Mouse (Mus musculus): Measurements from ENCODE around the gene Psg19. TPM values are rescaled to one million over a fixed set of nuclear protein-coding genes. Genes with fewer than 3 reads are reported as not detected.
"Not testable (repeated sequence)": the region's sequence is repeated elsewhere in the genome, so short reads cannot be mapped to it uniquely, and the experiment has no call there.

Gene Psg19
- polyA plus RNA-seq, 1 experiment from 2014 or later = not detected

DNA sequence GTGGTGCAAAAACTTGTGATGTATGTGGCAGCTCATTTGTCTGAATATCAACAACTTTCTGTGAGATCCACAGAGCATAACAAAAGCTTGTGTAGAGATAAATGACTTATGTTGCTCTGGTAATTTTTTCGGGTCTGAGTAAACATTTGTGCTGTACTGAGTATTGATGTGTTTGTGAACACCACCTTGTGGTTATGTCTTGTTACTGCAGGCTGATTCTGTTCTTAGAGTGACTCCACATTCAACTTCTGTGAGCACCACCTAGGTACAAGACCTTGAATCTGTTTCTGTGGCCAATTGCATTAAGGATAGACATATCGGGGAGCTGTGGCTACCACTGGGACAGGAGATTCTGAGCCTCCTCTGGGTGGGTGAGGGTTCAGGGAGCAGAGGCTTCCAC lies 17.0 kb downstream of the Psg19 start:
- not testable (repeated sequence) for H3K4me1 ChIP-seq (ENCODE audit: insufficient read depth); H3K9ac ChIP-seq; H3K4me2 ChIP-seq; H3K27me3 ChIP-seq (ENCODE audit: insufficient read depth, low read length); ATAC-seq (ENCODE audit: insufficient read depth); H3K9me3 ChIP-seq (ENCODE audit: low read depth, low read length); H3K36me3 ChIP-seq (ENCODE audit: insufficient read depth); H3K27ac ChIP-seq (ENCODE audit: low read depth); H3K4me3 ChIP-seq (ENCODE audit: low read depth, low read length)
- peak; percentile 50 for DNase-seq
- 35% methylated on average over 2 of the region's 2 CpGs for WGBS
- peak; percentile 56 for TF ChIP-seq CTCF (IDR thresholded peaks at IDR 0.05; ENCODE audit: low read depth)

DNA sequence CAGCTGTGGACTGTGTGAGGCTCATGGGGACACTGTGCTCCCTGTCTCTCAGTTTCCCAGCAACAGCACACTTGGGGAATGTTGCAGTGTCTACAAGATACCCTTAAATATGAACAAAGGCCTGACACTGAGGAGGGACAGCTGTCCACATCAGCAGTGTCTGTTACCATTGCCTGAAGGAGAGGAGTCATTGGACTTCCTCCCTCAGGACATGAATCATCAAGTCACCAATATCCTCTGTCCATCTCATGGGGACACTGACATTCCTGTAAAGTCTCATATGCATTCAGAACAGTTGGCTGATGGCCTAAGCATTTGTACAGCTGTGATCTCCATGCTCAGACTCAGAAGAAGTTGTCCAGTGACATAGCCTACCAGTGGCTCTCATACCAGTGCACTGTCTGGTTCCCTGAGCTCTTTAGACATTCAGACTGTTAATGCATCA lies 19.0 kb downstream of the Psg19 start:
- no peak for DNase-seq
- ATAC-seq (ENCODE audit: insufficient read depth) = peak; percentile 60; the same call in 1 of the 2 replicates
- no peak overlapping the region for H3K4me3 ChIP-seq (ENCODE audit: low read depth, low read length)
- H3K27ac ChIP-seq (ENCODE audit: low read depth) = no peak overlapping the region
- H3K9me3 ChIP-seq (ENCODE audit: low read depth, low read length) = no peaks in the 10 kb centered on the region
- H3K36me3 ChIP-seq (ENCODE audit: insufficient read depth) = no peaks in the 10 kb centered on the region
- H3K27me3 ChIP-seq (ENCODE audit: insufficient read depth, low read length) = no peaks in the 10 kb centered on the region
- no peak overlapping the region for H3K9ac ChIP-seq
- no peak for TF ChIP-seq CTCF (IDR thresholded peaks at IDR 0.05; ENCODE audit: low read depth)
- H3K4me1 ChIP-seq (ENCODE audit: insufficient read depth) = no peaks in the 10 kb centered on the region
- H3K4me2 ChIP-seq = no peak overlapping the region

DNA sequence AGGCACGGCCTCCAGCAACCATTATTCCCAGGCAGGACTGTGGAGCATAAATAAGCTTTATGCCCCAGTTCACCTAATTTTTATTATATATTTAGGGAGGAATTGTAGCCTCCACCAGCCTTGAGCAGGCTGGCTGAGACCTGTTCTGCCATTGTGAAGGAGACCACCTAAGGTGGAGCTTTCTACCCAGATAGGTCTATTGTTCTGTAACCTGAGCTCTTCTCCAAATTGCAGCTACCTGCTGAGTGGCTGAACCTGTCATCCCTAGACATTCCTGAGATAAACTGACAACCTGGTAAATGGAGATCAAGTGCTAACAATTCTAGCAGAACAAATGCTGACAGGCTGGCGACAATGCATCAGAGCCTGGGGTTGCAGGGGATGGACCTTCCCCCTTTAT lies 35.4 kb downstream of the Psg19 start:
- not testable (repeated sequence) for ATAC-seq (ENCODE audit: insufficient read depth)
- 20% methylated on average over 1 of the region's 2 CpGs for WGBS

DNA sequence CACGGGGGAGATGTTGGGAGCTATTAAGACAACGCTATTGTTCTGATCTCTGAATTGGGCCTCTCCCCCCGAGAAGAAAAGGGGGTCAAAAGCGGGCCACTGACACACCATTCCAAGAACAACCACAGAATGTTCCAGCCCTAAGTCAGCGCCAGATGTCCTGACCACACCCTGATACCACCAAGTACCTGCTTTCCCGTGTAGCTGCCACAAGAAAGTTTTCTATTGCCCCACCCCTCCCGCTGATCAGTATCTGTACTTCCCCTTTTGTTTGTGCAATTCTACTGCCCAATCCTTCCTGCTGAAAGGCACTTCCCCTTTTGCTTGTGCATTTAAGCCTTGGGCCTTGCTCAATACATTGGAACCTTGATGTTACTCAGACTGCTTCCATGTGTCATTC lies 38.2 kb downstream of the Psg19 start:
- H3K9ac ChIP-seq; H3K9me3 ChIP-seq (ENCODE audit: low read depth, low read length); H3K4me1 ChIP-seq (ENCODE audit: insufficient read depth); DNase-seq; H3K36me3 ChIP-seq (ENCODE audit: insufficient read depth); ATAC-seq (ENCODE audit: insufficient read depth); H3K27ac ChIP-seq (ENCODE audit: low read depth); H3K4me2 ChIP-seq; H3K4me3 ChIP-seq (ENCODE audit: low read depth, low read length); H3K27me3 ChIP-seq (ENCODE audit: insufficient read depth, low read length): not testable (repeated sequence)
- WGBS = 85% methylated on average over 7 of the region's 7 CpGs

More for the DNA sequence above, 35.4 kb downstream of the Psg19 start:
- H3K4me1 ChIP-seq (ENCODE audit: insufficient read depth); H3K36me3 ChIP-seq (ENCODE audit: insufficient read depth); H3K9ac ChIP-seq; DNase-seq; H3K27me3 ChIP-seq (ENCODE audit: insufficient read depth, low read length); H3K4me2 ChIP-seq; H3K4me3 ChIP-seq (ENCODE audit: low read depth, low read length); H3K27ac ChIP-seq (ENCODE audit: low read depth); H3K9me3 ChIP-seq (ENCODE audit: low read depth, low read length): not testable (repeated sequence)

DNA sequence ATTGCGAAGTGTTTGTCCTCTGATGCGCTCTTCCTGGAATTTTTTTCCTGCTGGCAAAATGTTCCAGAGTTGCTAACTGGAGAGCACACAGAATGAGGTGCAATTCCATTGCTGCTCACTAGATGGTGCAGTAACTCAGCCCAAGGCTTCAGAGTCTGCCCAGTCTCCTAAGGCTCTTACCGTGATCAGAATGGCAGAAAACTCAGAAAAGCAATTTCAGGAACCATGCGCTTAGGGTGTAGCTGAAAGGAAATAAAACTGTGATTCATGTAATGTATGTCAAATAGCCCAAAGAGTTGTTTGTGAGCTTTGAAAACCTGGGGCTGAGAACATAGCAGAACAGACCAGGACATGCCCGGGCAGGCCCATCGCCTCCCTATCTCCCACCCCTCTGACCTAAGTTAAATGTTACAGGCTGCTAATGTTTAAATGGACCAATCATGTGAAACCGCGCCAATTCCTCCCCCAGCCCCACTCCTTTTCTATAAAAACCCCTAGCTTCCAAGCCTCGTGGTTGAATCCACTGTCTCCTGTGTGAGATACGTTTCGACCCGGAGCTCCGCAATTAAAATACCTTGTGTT lies 48.3 kb downstream of the Psg19 start:
- 44% methylated on average over 11 of the region's 13 CpGs for WGBS
- not testable (repeated sequence) for H3K27ac ChIP-seq (ENCODE audit: low read depth); H3K9ac ChIP-seq; H3K4me2 ChIP-seq; H3K4me1 ChIP-seq (ENCODE audit: insufficient read depth); H3K9me3 ChIP-seq (ENCODE audit: low read depth, low read length); H3K36me3 ChIP-seq (ENCODE audit: insufficient read depth); H3K4me3 ChIP-seq (ENCODE audit: low read depth, low read length)
- peak; percentile 93 for DNase-seq
- ATAC-seq (ENCODE audit: insufficient read depth) = peak; percentile 78
- peak; percentile 89 for TF ChIP-seq CTCF (IDR thresholded peaks at IDR 0.05; ENCODE audit: low read depth)
- H3K27me3 ChIP-seq (ENCODE audit: insufficient read depth, low read length) = peaks cover 16% of the 10 kb centered on the region

DNA sequence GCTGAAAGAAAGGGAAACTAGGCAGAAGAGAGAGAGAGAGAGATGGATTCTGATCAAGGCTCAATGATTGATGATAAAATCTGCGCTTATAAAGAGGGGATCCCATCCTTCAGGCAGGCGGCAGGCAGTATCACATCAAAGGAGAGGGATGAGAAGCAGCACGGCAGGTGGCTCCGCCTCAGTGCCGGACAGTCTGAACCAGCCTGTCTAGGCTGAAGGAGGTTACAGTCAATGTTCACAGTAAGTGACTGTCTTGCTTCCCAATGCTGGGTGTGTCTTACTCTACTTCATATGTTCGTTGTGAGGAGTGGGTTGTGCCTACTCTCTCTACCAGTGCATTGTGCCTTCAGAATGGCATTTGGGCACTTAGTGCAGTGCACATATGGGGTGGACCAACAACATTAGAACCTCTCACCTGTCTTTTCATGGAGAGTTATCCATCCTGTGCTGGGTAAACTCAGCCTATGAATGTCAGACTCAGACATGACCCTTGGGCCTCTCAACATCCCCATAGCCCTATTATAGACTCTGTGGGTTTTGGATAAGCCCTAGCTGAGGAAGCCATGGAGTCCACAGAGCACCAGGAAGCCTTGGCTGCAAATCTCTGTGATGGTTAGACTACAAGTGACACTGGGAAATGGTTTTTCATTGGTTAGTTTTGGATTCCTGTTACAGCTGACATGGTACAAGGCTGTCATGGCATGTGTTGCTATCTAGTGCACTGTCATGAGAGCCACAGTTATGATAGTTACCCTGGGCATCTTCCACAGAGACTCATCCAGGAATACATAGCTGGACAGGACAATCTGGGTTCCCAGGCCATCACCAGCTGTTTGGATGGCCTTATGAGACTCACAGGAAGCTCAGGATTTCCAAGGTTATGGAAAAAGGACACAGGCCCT lies 49.1 kb downstream of the Psg19 start:
- no peak overlapping the region for H3K4me2 ChIP-seq
- no peak for TF ChIP-seq CTCF (IDR thresholded peaks at IDR 0.05; ENCODE audit: low read depth)
- no peak overlapping the region for H3K4me3 ChIP-seq (ENCODE audit: low read depth, low read length)
- WGBS = 15% methylated on average over 6 of the region's 6 CpGs
- H3K27me3 ChIP-seq (ENCODE audit: insufficient read depth, low read length) = peaks cover 16% of the 10 kb centered on the region
- H3K9ac ChIP-seq = no peak overlapping the region
- H3K4me1 ChIP-seq (ENCODE audit: insufficient read depth) = no peaks in the 10 kb centered on the region
- DNase-seq = no peak
- no peaks in the 10 kb centered on the region for H3K9me3 ChIP-seq (ENCODE audit: low read depth, low read length)
- ATAC-seq (ENCODE audit: insufficient read depth) = peak; percentile 35; the same call in 1 of the 2 replicates
- no peak overlapping the region for H3K27ac ChIP-seq (ENCODE audit: low read depth)
- no peaks in the 10 kb centered on the region for H3K36me3 ChIP-seq (ENCODE audit: insufficient read depth)

DNA sequence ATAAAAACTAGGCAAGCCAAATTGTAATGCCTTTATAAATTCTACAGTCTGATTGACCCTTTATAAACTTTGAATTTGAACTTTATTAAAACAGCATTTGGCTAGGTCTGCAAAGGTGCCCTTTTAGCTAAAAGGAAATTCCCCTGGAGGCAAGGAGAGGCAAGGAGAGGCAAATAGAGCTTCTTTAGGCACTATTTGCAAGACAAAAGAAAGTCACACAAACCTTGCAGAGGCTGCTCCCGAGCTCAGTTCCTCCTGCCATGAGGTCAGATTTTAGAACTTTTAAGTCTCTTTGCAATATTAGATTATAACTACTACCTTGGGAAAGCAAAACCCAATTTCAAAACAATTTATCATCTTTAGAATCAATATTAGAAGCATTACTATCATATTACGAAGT lies 50.9 kb downstream of the Psg19 start:
- H3K27me3 ChIP-seq (ENCODE audit: insufficient read depth, low read length) = peaks cover 16% of the 10 kb centered on the region
- WGBS = 58% methylated on average over 2 of the region's 2 CpGs
- not testable (repeated sequence) for H3K9me3 ChIP-seq (ENCODE audit: low read depth, low read length); H3K4me3 ChIP-seq (ENCODE audit: low read depth, low read length); DNase-seq; H3K9ac ChIP-seq; H3K4me1 ChIP-seq (ENCODE audit: insufficient read depth); ATAC-seq (ENCODE audit: insufficient read depth); H3K36me3 ChIP-seq (ENCODE audit: insufficient read depth); H3K27ac ChIP-seq (ENCODE audit: low read depth); H3K4me2 ChIP-seq

Measured in lung, embryonic 14.5 days (tissue).